Mouse (Mus musculus): ENCODE results near the gene Clybl. TPM values are rescaled to one million over a fixed set of nuclear protein-coding genes. Genes with fewer than 3 reads are reported as not detected.

Gene Clybl
- total and polyA plus RNA-seq, 3 experiments, result 13.4 to 36.6 TPM; not detected in 1

DNA sequence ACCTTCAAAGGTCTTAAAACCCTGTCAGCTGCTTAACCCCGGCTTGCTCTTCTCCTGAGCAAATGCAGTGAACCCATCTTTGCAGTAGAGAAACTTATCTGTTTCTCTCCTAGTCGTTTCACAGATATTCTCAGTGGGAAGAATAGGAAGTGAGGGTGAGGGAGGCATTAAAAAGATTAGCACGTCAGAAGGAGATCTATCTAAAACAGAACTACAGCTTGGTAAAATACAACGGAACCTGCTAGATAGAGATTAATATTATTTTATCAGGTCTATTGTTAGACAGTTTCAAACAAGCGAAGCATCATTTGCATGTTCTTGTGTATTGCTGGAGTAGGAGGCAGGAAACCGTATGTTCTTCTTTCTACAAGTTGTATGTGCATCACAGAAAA is 42.6 kb downstream of the Clybl start:
- peak; percentile 91 for DNase-seq (ENCODE audit: low read depth, low spot score)
- H3K27ac ChIP-seq (ENCODE audit: control insufficient read depth, low read depth, low read length), result peak overlapping the region; percentile 96
- H3K79me2 ChIP-seq (ENCODE audit: control insufficient read depth, insufficient read depth, low read length, poor library complexity), result no peaks in the 10 kb centered on the region; the same call in 1 of the 2 replicates
- H3K4me3 ChIP-seq (ENCODE audit: control insufficient read depth in 1 of 2, insufficient read depth in 1 of 2, low read depth in 2 of 2, low read length in 2 of 2), result peak overlapping the region; percentile 66 to 69
- H3K36me3 ChIP-seq (ENCODE audit: control insufficient read depth in 1 of 2, insufficient read depth in 2 of 2, low read length in 2 of 2), result peaks cover 0 to 18% of the 10 kb centered on the region in 2 experiments; a peak in 2 of 4 replicates
- no peaks in the 10 kb centered on the region for H3K9me3 ChIP-seq (replicated peaks; ENCODE audit: insufficient read depth, low read length)
- peaks cover 17 to 25% of the 10 kb centered on the region in 2 experiments for H3K4me1 ChIP-seq (ENCODE audit: control insufficient read depth in 1 of 2, insufficient read depth in 2 of 2, low read length in 2 of 2)
- H3K9ac ChIP-seq (ENCODE audit: control insufficient read depth, low read depth, low read length, poor library complexity, severe bottlenecking), result peak overlapping the region; percentile 75
- H3K27me3 ChIP-seq (ENCODE audit: control insufficient read depth in 1 of 2, insufficient read depth in 2 of 2, low read length in 2 of 2), result no peaks in the 10 kb centered on the region
- TF ChIP-seq HCFC1 (IDR thresholded peaks at IDR 0.05; ENCODE audit: low read depth, low read length), result peak; percentile 27; the same call in 1 of the 2 replicates
- no peak for TF ChIP-seq CHD2 (IDR thresholded peaks at IDR 0.05; ENCODE audit: low read length)
- peak; percentile 84 for TF ChIP-seq SIN3A (IDR thresholded peaks at IDR 0.05; ENCODE audit: low read length)
- peak; percentile 93 for TF ChIP-seq RCOR1 (IDR thresholded peaks at IDR 0.05; ENCODE audit: low read depth, low read length)
- peak; percentile 97 for TF ChIP-seq GATA1 (IDR thresholded peaks at IDR 0.05; ENCODE audit: low read depth, low read length)
- TF ChIP-seq ZMIZ1 (IDR thresholded peaks at IDR 0.05; ENCODE audit: low read depth, low read length), result 0 out of 2 replicates have a peak, but pooled peaks have one; percentile 50
- no peak for TF ChIP-seq POLR2AphosphoS5 (IDR thresholded peaks at IDR 0.05; ENCODE audit: borderline replicate concordance, low read depth, low read length)
- TF ChIP-seq POLR2AphosphoS2 (IDR thresholded peaks at IDR 0.05; ENCODE audit: low read length), result peak; percentile 46; the same call in 1 of the 2 replicates
- TF ChIP-seq MXI1 (IDR thresholded peaks at IDR 0.05; ENCODE audit: low read depth, low read length), result 0 out of 2 replicates have a peak, but pooled peaks have one; percentile 49
- no peak for TF ChIP-seq ZNF384 (IDR thresholded peaks at IDR 0.05; ENCODE audit: low read depth, low read length)
- TF ChIP-seq TAL1 (IDR thresholded peaks at IDR 0.05; ENCODE audit: low read length), result peak; percentile 87
- peak; percentile 85 for TF ChIP-seq MYB (IDR thresholded peaks at IDR 0.05; ENCODE audit: low read depth, low read length)
- no peak; the same call in 1 of the 2 replicates for TF ChIP-seq TBP (IDR thresholded peaks at IDR 0.05; ENCODE audit: low read depth, low read length)
- TF ChIP-seq MYC (IDR thresholded peaks at IDR 0.05; ENCODE audit: low read depth, low read length), result peak; percentile 60; the same call in 1 of the 2 replicates
- no peak for TF ChIP-seq BHLHE40 (IDR thresholded peaks at IDR 0.05; ENCODE audit: borderline replicate concordance, low read depth, low read length)
- TF ChIP-seq MAFK (IDR thresholded peaks at IDR 0.05; ENCODE audit: borderline replicate concordance, low read depth, low read length), result no peak
- TF ChIP-seq MEF2A (IDR thresholded peaks at IDR 0.05; ENCODE audit: extremely low read depth, insufficient replicate concordance, low read depth, low read length, poor library complexity, severe bottlenecking), result peak; percentile 12; the same call in 1 of the 2 replicates
- no peak for TF ChIP-seq KAT2A (conservative IDR thresholded peaks at IDR 0.05; ENCODE audit: low read depth, low read length)
- no peak for TF ChIP-seq USF2 (IDR thresholded peaks at IDR 0.05; ENCODE audit: borderline replicate concordance in 1 of 2, insufficient read depth in 1 of 2, low read depth in 1 of 2, low read length in 2 of 2)
- no peak; the same call in 1 of the 2 replicates for TF ChIP-seq MAX (IDR thresholded peaks at IDR 0.05; ENCODE audit: low read length)
- peak; percentile 95 for TF ChIP-seq ETS1 (IDR thresholded peaks at IDR 0.05; ENCODE audit: low read depth, low read length)
- TF ChIP-seq ELF1 (IDR thresholded peaks at IDR 0.05; ENCODE audit: low read depth, low read length), result peak; percentile 64
- TF ChIP-seq EP300 (IDR thresholded peaks at IDR 0.05; ENCODE audit: low read depth in 1 of 2, low read length in 2 of 2), result peak; percentile 99
- TF ChIP-seq NRF1 (IDR thresholded peaks at IDR 0.05; ENCODE audit: insufficient read depth, low read depth, low read length, poor library complexity, severe bottlenecking), result no peak
- no peak for TF ChIP-seq UBTF (IDR thresholded peaks at IDR 0.05; ENCODE audit: borderline replicate concordance, insufficient read depth, low read depth, low read length)
- peak; percentile 98 for TF ChIP-seq TCF12 (IDR thresholded peaks at IDR 0.05; ENCODE audit: low read depth, low read length)
- peak; percentile 52; the same call in 1 of the 2 replicates for TF ChIP-seq NELFE (IDR thresholded peaks at IDR 0.05; ENCODE audit: low read depth, low read length)
- TF ChIP-seq MAZ (IDR thresholded peaks at IDR 0.05; ENCODE audit: low read depth, low read length), result peak; percentile 15; the same call in 1 of the 2 replicates
